7 mouse cellular contexts compared by ENCODE assay signal in the genomic region with DNA sequence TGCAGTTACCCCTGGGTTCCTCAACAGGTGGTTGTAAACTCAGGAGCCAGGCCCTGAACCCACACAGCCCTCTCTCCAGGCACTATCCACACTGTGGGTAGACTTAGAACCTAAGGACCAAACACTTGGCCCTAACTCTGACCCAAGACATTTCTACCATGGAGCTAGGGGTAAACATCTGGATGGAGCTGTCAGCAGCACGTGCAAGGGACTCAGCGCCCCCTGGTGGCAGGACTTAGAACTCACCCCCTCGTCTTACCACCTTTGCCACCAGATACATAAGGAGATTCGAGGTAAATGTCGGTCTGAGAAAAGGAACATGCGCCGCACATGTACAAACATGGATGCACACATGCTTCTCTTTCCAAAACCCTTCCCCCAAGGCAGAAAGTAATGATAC. TPM values are rescaled to one million over a fixed set of nuclear protein-coding genes. Genes with fewer than 3 reads are reported as not detected.
DNase-seq lines count a peak whose midpoint lies in the region; ATAC-seq lines count a peak whose summit lies in the region.

No protein-coding gene starts in this region.

- peaks cover 50% of the 10 kb centered on the region for H3K27me3 ChIP-seq in liver, embryonic 11.5 days (replicated peaks; ENCODE audit: control insufficient read depth, insufficient read depth, low read length)

- peaks cover 5% of the 10 kb centered on the region for H3K9me3 ChIP-seq in liver, embryonic 11.5 days (ENCODE audit: control insufficient read depth, low read length)

- no peak for ATAC-seq in liver, embryonic 11.5 days (replicated peaks; ENCODE audit: low FRiP score)
- ATAC-seq in megakaryocyte-erythroid progenitor cell, adult 5-6 weeks (replicated peaks; ENCODE audit: low FRiP score, low TSS enrichment, poor library complexity, severe bottlenecking): peak; percentile 76

- no peak overlapping the region for H3K27ac ChIP-seq in liver, embryonic 11.5 days (ENCODE audit: low read depth, low read length)

- H3K4me1 ChIP-seq in liver, embryonic 11.5 days (replicated peaks; ENCODE audit: control insufficient read depth, insufficient read depth, low read length): no peaks in the 10 kb centered on the region

- no peak overlapping the region for H3K9ac ChIP-seq in liver, embryonic 11.5 days (ENCODE audit: low read depth, low read length)

- H3K4me3 ChIP-seq in liver, embryonic 11.5 days (ENCODE audit: low read depth, low read length): no peak overlapping the region

- no peaks in the 10 kb centered on the region for H3K36me3 ChIP-seq in liver, embryonic 11.5 days (ENCODE audit: control insufficient read depth, insufficient read depth, low read length)

- peak; percentile 66 for DNase-seq in liver
- no peak for DNase-seq in liver, embryonic 11.5 days (ENCODE audit: low spot score)
- peak; percentile 40 for DNase-seq in WW6 (ENCODE audit: low read depth, low spot score)
- peak; percentile 54 for DNase-seq in embryo, embryonic 11 days
- DNase-seq in kidney, postnatal 10 days: peak; percentile 84
- peak; percentile 86 for DNase-seq in testis, postnatal 10 days (ENCODE audit: low spot score)

- H3K4me2 ChIP-seq in liver, embryonic 11.5 days: no peak overlapping the region

- WGBS in liver, embryonic 11.5 days: 35% methylated on average over 7 of the region's 7 CpGs

RNA-seq across cellular contexts. Expression of a gene that starts 20.9 kb away (rescaled TPM):
- polyA plus RNA-seq in liver, embryonic 11.5 days (2014; fragmentation: Nextera tagmentation; extraction: Ambion mirVana): not detected in 2 replicates
- not detected in 2 replicates for total RNA-seq in megakaryocyte-erythroid progenitor cell, adult 5-6 weeks (2014; fragmentation: Nextera tagmentation)
- total RNA-seq in megakaryocyte-erythroid progenitor cell, adult 5-6 weeks (2017): not detected in 2 replicates

RNA-seq across cellular contexts. Expression of a gene that starts 28.3 kb away (rescaled TPM):
- polyA plus RNA-seq in liver, embryonic 11.5 days (2014; fragmentation: Nextera tagmentation; extraction: Ambion mirVana): not detected in 2 replicates
- total RNA-seq in megakaryocyte-erythroid progenitor cell, adult 5-6 weeks (2014; fragmentation: Nextera tagmentation): not detected in 2 replicates
- total RNA-seq in megakaryocyte-erythroid progenitor cell, adult 5-6 weeks (2017): not detected in 2 replicates
